Mouse (Mus musculus): ENCODE measurements at regions not wholly inside any gene's neighbourhood (a gene's known extent, or its start where the extent isn't known, plus 50 kb on each side); places are given as distances from the start of the nearest gene placed in this dataset.

GRCm38 (mm10) chr13:28660151-28660550, 293.4 kb downstream of the Sox4 start:
- ATAC-seq (no peak), DNase-seq (no peak)
- TF ChIP-seq EP300 (IDR thresholded peaks at IDR 0.05; ENCODE audit: low read depth) (no peak), CTCF (IDR thresholded peaks at IDR 0.05; ENCODE audit: low read depth) (no peak)
- H3K36me3 ChIP-seq (replicated peaks; ENCODE audit: insufficient read depth, low read length) = no peaks in the 10 kb centered on the region
- H3K27me3 ChIP-seq (ENCODE audit: insufficient read depth, low read length) = no peaks in the 10 kb centered on the region
- H3K9me3 ChIP-seq (ENCODE audit: low read length) = no peaks in the 10 kb centered on the region
- WGBS (ENCODE audit: insufficient replicate concordance) = 66% methylated on average over 2 of the region's 2 CpGs
- H3K9ac ChIP-seq (replicated peaks) = no peak overlapping the region
- no peak overlapping the region for H3K4me2 ChIP-seq (ENCODE audit: low read depth, low read length)
- H3K4me3 ChIP-seq (ENCODE audit: low read depth, low read length) = no peak overlapping the region
- H3K27ac ChIP-seq (ENCODE audit: low read depth) = no peak overlapping the region
- no peaks in the 10 kb centered on the region for H3K4me1 ChIP-seq (ENCODE audit: insufficient read depth)

- ATAC-seq (no peak), DNase-seq (no peak)
- 0 out of 2 replicates have a peak, but pooled peaks cover 4% of the 10 kb centered on the region for H3K4me1 ChIP-seq (ENCODE audit: insufficient read depth)
- no peaks in the 10 kb centered on the region for H3K27me3 ChIP-seq (ENCODE audit: insufficient read depth, low read length)
- no peak for TF ChIP-seq EP300 (IDR thresholded peaks at IDR 0.05; ENCODE audit: low read depth)
- no peak for TF ChIP-seq CTCF (IDR thresholded peaks at IDR 0.05; ENCODE audit: low read depth)
- H3K36me3 ChIP-seq (replicated peaks; ENCODE audit: insufficient read depth, low read length) = no peaks in the 10 kb centered on the region
- 77% methylated on average over 5 of the region's 5 CpGs for WGBS (ENCODE audit: insufficient replicate concordance)
- H3K4me2 ChIP-seq (ENCODE audit: low read depth, low read length) = no peak overlapping the region
- H3K9me3 ChIP-seq (ENCODE audit: low read length) = no peaks in the 10 kb centered on the region
- no peak overlapping the region for H3K9ac ChIP-seq (replicated peaks)
- H3K4me3 ChIP-seq (ENCODE audit: low read depth, low read length) = no peak overlapping the region
- no peak overlapping the region for H3K27ac ChIP-seq (ENCODE audit: low read depth)
Measured at GRCm38 (mm10) chr13:28658652-28659051, 294.9 kb downstream of the Sox4 start.

GRCm38 (mm10) chr13:28654883-28655282, 298.6 kb downstream of the Sox4 start:
- no peak overlapping the region for H3K9ac ChIP-seq (replicated peaks)
- no peak overlapping the region for H3K4me2 ChIP-seq (ENCODE audit: low read depth, low read length)
- ATAC-seq = no peak
- no peak overlapping the region for H3K27ac ChIP-seq (ENCODE audit: low read depth)
- no peaks in the 10 kb centered on the region for H3K36me3 ChIP-seq (replicated peaks; ENCODE audit: insufficient read depth, low read length)
- DNase-seq = no peak
- H3K4me3 ChIP-seq (ENCODE audit: low read depth, low read length) = no peak overlapping the region
- no peaks in the 10 kb centered on the region for H3K9me3 ChIP-seq (ENCODE audit: low read length)
- no peak for TF ChIP-seq EP300 (IDR thresholded peaks at IDR 0.05; ENCODE audit: low read depth)
- no peak for TF ChIP-seq CTCF (IDR thresholded peaks at IDR 0.05; ENCODE audit: low read depth)
- no peaks in the 10 kb centered on the region for H3K27me3 ChIP-seq (ENCODE audit: insufficient read depth, low read length)
- H3K4me1 ChIP-seq (ENCODE audit: insufficient read depth) = 0 out of 2 replicates have a peak, but pooled peaks cover 6% of the 10 kb centered on the region

GRCm38 (mm10) chr13:28653362-28653761, 300.2 kb downstream of the Sox4 start:
- Histone ChIP-seq H3K27me3 (ENCODE audit: insufficient read depth, low read length) (no peaks in the 10 kb centered on the region), H3K36me3 (replicated peaks; ENCODE audit: insufficient read depth, low read length) (no peaks in the 10 kb centered on the region), H3K4me3 (ENCODE audit: low read depth, low read length) (no peak overlapping the region), H3K4me2 (ENCODE audit: low read depth, low read length) (no peak overlapping the region), H3K9ac (replicated peaks) (no peak overlapping the region), H3K9me3 (ENCODE audit: low read length) (no peaks in the 10 kb centered on the region), H3K27ac (ENCODE audit: low read depth) (no peak overlapping the region), H3K4me1 (ENCODE audit: insufficient read depth) (0 out of 2 replicates have a peak, but pooled peaks cover 6% of the 10 kb centered on the region)
- TF ChIP-seq CTCF (IDR thresholded peaks at IDR 0.05; ENCODE audit: low read depth) (no peak), EP300 (IDR thresholded peaks at IDR 0.05; ENCODE audit: low read depth) (no peak)
- DNase-seq (no peak), ATAC-seq (no peak)
- 77% methylated on average over 4 of the region's 4 CpGs for WGBS (ENCODE audit: insufficient replicate concordance)

GRCm38 (mm10) chr13:28651810-28652209, 301.7 kb downstream of the Sox4 start:
- Histone ChIP-seq H3K4me3 (ENCODE audit: low read depth, low read length) (no peak overlapping the region), H3K27ac (ENCODE audit: low read depth) (no peak overlapping the region), H3K9me3 (ENCODE audit: low read length) (no peaks in the 10 kb centered on the region), H3K4me1 (ENCODE audit: insufficient read depth) (0 out of 2 replicates have a peak, but pooled peaks cover 6% of the 10 kb centered on the region), H3K36me3 (replicated peaks; ENCODE audit: insufficient read depth, low read length) (no peaks in the 10 kb centered on the region), H3K4me2 (ENCODE audit: low read depth, low read length) (no peak overlapping the region), H3K27me3 (ENCODE audit: insufficient read depth, low read length) (no peaks in the 10 kb centered on the region), H3K9ac (replicated peaks) (no peak overlapping the region)
- no peak for DNase-seq
- TF ChIP-seq EP300 (IDR thresholded peaks at IDR 0.05; ENCODE audit: low read depth) (no peak), CTCF (IDR thresholded peaks at IDR 0.05; ENCODE audit: low read depth) (no peak)
- 89% methylated on average over 2 of the region's 2 CpGs for WGBS (ENCODE audit: insufficient replicate concordance)
- no peak for ATAC-seq

- TF ChIP-seq CTCF (IDR thresholded peaks at IDR 0.05; ENCODE audit: low read depth) (no peak), EP300 (IDR thresholded peaks at IDR 0.05; ENCODE audit: low read depth) (no peak)
- H3K27ac ChIP-seq (ENCODE audit: low read depth) = no peak overlapping the region
- no peaks in the 10 kb centered on the region for H3K27me3 ChIP-seq (ENCODE audit: insufficient read depth, low read length)
- no peaks in the 10 kb centered on the region for H3K9me3 ChIP-seq (ENCODE audit: low read length)
- H3K36me3 ChIP-seq (replicated peaks; ENCODE audit: insufficient read depth, low read length) = no peaks in the 10 kb centered on the region
- ATAC-seq (no peak), DNase-seq (no peak)
- no peak overlapping the region for H3K4me2 ChIP-seq (ENCODE audit: low read depth, low read length)
- no peak overlapping the region for H3K4me3 ChIP-seq (ENCODE audit: low read depth, low read length)
- 42% methylated on average over 4 of the region's 4 CpGs for WGBS (ENCODE audit: insufficient replicate concordance)
- H3K4me1 ChIP-seq (ENCODE audit: insufficient read depth) = no peaks in the 10 kb centered on the region
- H3K9ac ChIP-seq (replicated peaks) = no peak overlapping the region
Measured at GRCm38 (mm10) chr13:28645881-28646280, 307.6 kb downstream of the Sox4 start.
